Mouse (Mus musculus): Measurements from ENCODE around the gene Recql5. TPM values are rescaled to one million over a fixed set of nuclear protein-coding genes. Genes with fewer than 3 reads are reported as not detected.

Gene Recql5
- polyA plus RNA-seq (2012; rRNA removed) = 28.2 and 38.0 TPM in 2 replicates

DNA sequence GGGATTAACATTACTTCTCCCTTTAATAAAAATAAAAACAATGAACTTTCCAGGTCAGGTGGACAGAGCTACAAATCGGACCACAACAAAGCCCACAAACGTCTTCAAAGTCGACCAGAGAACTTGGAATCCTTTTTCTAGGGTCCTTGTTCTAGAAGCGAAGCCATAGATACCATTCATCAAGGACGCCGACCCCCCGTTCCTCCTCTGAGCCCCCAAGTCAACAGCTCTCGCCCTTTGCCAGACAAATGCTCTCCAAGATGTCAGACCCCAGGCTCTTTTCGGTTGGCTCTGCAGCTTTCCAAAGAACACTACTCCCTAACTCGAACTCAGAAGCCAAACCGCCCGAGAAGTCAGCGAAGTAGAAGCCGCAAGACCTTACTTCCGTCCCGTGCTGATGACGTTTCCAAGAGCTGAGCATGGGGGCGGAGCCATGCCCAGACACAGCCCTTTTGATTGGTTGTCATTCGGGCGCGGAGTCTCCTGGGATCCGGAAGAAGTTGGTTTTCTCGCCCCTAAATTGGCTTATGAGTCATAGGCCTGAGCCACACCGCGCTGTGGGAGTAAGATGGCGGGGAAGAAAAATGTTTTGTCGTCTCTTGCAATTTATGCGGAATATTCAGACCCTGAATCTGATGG is at the start of gene Recql5, which contains the start of gene Sap30bp:
Gene Recql5, minus strand, starts transcription at position 370 of the 639 bp plus-strand sequence.
Gene Sap30bp, plus strand, starts transcription at position 175 of the 639 bp plus-strand sequence.
- TF ChIP-seq POLR2A (IDR thresholded peaks at IDR 0.05; ENCODE audit: borderline replicate concordance, extremely low read depth, insufficient read depth, insufficient read length, poor library complexity, severe bottlenecking) (peak; percentile 66; the same call in 1 of the 2 replicates), CTCF (IDR thresholded peaks at IDR 0.05; ENCODE audit: borderline replicate concordance, extremely low read depth, insufficient read depth, insufficient read length) (no peak)

GRCm38 (mm10) chr11:115982472-115982871 is 49.2 kb upstream of the Recql5 start:
- DNase-seq (ENCODE audit: low read depth) = no peak
- TF ChIP-seq POLR2A (IDR thresholded peaks at IDR 0.05; ENCODE audit: borderline replicate concordance, extremely low read depth, insufficient read depth, insufficient read length, poor library complexity, severe bottlenecking) (no peak), CTCF (IDR thresholded peaks at IDR 0.05; ENCODE audit: borderline replicate concordance, extremely low read depth, insufficient read depth, insufficient read length) (no peak)

More for the DNA sequence above, at the start of gene Recql5, which contains the start of gene Sap30bp:
- peak; percentile 100 for DNase-seq (ENCODE audit: low read depth)

GRCm38 (mm10) chr11:115975544-115975943 is 42.3 kb upstream of the Recql5 start:
- TF ChIP-seq POLR2A (IDR thresholded peaks at IDR 0.05; ENCODE audit: borderline replicate concordance, extremely low read depth, insufficient read depth, insufficient read length, poor library complexity, severe bottlenecking) = no peak
- no peak for TF ChIP-seq CTCF (IDR thresholded peaks at IDR 0.05; ENCODE audit: borderline replicate concordance, extremely low read depth, insufficient read depth, insufficient read length)
- no peak for DNase-seq (ENCODE audit: low read depth)

DNA sequence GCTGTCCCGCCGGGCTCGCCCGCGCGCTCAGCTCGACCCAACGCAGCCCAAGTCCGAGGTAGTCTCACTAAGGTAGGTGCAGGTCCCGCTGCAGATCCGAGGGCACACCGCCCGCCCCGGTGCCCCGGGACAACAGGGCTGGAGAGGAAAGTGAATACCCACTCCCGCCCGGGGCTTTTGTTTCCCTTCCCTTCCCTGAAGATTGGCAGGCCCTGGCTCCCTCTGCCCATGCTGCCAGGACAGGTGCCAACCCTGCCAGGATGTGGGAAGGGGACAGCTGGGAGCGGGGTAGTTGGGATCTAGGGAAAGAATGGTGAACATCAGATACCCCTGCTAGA is 41.8 kb upstream of the Recql5 start:
- DNase-seq (ENCODE audit: low read depth) = peak; percentile 35

GRCm38 (mm10) chr11:115974309-115975082 is 41.2 kb upstream of the Recql5 start, which contains the start of gene Itgb4:
TSS of gene Itgb4 (plus strand) at chr11:115974709.
- TF ChIP-seq POLR2A (IDR thresholded peaks at IDR 0.05; ENCODE audit: borderline replicate concordance, extremely low read depth, insufficient read depth, insufficient read length, poor library complexity, severe bottlenecking) (no peak), CTCF (IDR thresholded peaks at IDR 0.05; ENCODE audit: borderline replicate concordance, extremely low read depth, insufficient read depth, insufficient read length) (0 out of 2 replicates have a peak, but pooled peaks have one; percentile 4)
- peak; percentile 17 for DNase-seq (ENCODE audit: low read depth)

More for the DNA sequence above, 41.8 kb upstream of the Recql5 start:
- TF ChIP-seq POLR2A (IDR thresholded peaks at IDR 0.05; ENCODE audit: borderline replicate concordance, extremely low read depth, insufficient read depth, insufficient read length, poor library complexity, severe bottlenecking) = no peak
- no peak for TF ChIP-seq CTCF (IDR thresholded peaks at IDR 0.05; ENCODE audit: borderline replicate concordance, extremely low read depth, insufficient read depth, insufficient read length)

DNA sequence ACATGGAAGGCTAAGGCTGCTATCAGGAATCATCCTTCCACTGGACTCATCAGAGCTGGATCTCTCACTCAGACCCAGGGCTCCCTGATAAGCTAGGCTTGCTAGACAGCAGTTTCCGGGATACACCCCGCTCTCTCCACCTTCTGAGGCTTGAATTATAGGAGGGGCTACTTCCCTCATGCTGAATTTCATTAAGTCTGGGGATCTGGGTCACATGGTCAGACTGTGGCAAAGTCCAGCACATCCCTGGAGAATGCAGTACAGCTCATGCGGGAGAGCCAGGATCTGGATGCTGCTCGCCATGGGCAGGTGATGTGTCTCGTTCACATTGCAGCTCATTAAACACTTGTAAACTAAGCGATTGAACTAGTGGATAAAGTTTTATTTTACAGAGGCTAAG is 37.7 kb upstream of the Recql5 start:
- TF ChIP-seq POLR2A (IDR thresholded peaks at IDR 0.05; ENCODE audit: borderline replicate concordance, extremely low read depth, insufficient read depth, insufficient read length, poor library complexity, severe bottlenecking) = no peak
- TF ChIP-seq CTCF (IDR thresholded peaks at IDR 0.05; ENCODE audit: borderline replicate concordance, extremely low read depth, insufficient read depth, insufficient read length) = no peak
- no peak for DNase-seq (ENCODE audit: low read depth)

DNA sequence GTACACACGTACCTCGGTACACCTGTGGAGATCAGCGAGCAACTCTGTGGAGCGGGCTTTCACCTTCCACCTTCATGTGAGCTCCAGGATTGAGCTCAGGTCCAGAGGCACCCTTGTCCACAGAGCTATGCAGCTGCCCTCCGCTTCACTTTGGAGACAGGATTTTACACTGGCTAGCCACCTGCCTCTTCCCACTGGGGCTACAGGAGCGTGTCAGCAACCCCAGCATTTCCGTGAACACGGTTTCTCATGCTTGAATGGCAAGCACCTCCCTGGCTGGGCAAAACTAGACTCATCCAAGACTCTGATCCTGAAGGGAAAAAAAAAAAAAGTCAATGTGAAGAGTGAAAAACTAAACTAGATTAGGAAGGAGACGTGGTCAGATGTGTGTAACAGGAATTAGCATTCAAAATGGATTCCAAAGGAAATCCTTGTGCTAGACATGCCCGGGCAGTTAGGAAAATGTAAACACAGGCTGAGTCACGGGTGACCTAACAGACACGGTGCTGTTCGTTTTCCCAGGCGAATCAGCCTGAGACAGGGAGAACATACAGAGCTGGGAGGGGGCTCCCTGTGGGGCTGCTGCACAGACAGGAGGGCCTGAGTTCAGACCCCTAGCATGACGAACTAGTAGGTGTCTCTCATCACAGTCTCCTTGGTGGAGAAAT is 36.9 kb upstream of the Recql5 start:
- no peak for TF ChIP-seq POLR2A (IDR thresholded peaks at IDR 0.05; ENCODE audit: borderline replicate concordance, extremely low read depth, insufficient read depth, insufficient read length, poor library complexity, severe bottlenecking)
- TF ChIP-seq CTCF (IDR thresholded peaks at IDR 0.05; ENCODE audit: borderline replicate concordance, extremely low read depth, insufficient read depth, insufficient read length) = no peak
- DNase-seq (ENCODE audit: low read depth) = no peak

DNA sequence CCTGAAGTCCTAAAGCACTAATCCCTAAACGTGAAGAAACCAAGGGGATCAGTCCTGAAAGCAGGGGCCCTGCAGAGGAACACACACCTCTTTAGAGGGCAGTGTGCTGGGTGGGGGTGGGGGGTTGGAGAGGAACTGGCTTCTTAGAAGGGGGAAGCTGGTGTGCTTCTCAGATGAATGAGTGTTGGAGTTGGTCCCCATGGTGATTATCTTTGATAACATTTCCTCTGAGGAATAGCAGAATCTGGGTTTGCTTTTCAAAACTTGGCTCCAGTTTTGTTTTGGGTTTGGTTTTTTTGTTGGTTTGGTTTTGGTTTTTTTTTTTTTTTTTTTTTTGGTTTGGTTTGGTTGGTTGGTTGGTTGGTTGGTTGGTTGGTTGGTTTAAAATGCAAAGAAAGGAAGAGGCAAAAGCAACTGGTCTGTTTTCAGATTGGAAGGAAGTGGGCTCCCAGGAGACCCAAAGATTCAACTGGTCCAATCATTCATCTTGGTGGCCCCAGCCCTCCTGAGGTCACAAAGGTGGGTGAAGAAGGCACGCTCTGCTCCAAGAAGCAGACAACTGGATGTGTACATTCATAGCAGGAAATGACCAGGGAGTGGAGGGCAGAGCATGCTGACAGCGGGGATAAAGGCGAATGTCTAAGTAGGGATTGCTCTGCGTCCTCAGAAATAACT is 35.6 kb upstream of the Recql5 start:
- TF ChIP-seq POLR2A (IDR thresholded peaks at IDR 0.05; ENCODE audit: borderline replicate concordance, extremely low read depth, insufficient read depth, insufficient read length, poor library complexity, severe bottlenecking) (no peak), CTCF (IDR thresholded peaks at IDR 0.05; ENCODE audit: borderline replicate concordance, extremely low read depth, insufficient read depth, insufficient read length) (no peak)
- DNase-seq (ENCODE audit: low read depth) = no peak

- no peak for TF ChIP-seq POLR2A (IDR thresholded peaks at IDR 0.05; ENCODE audit: borderline replicate concordance, extremely low read depth, insufficient read depth, insufficient read length, poor library complexity, severe bottlenecking)
- no peak for TF ChIP-seq CTCF (IDR thresholded peaks at IDR 0.05; ENCODE audit: borderline replicate concordance, extremely low read depth, insufficient read depth, insufficient read length)
These were observed 31.8 kb upstream of the Recql5 start for GRCm38 (mm10) chr11:115964977-115965604.

DNA sequence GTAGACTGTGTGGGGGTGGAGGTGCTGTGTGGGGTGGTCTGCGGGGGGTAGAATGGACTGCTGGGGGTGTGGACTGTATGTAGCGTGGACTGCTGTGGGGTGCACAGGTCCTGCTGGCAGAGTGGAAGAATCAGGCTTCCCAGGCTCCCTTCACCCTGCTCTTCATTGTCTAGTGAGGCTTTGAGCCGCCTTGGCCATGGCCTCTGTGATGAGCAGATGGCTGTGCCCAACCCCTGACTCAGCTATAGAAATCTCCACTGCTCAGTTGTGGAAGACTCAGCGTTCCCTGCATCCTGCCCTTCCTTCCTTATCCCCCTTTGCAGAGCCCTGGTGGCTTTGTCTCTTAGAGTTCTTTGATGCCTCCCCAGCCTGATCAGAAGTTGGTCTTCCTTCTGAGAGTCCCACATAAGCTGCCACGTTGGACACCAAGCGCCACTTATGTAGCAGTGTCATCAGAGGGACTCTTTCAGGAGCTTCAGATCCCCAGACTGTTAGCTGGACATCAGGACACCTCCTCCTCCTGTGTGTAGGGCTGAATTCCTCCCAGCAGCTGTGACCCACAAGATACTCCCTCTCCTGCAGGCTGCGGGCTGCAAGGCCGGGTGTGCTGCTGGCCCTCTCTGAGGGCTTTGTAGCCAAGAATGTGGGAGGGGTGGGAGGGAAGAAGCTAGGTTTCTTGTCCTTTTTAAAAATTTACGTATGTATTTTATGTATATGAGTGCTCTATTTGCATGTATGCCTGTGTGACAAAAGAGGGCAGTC is 29.6 kb upstream of the Recql5 start:
- TF ChIP-seq CTCF (IDR thresholded peaks at IDR 0.05; ENCODE audit: borderline replicate concordance, extremely low read depth, insufficient read depth, insufficient read length) (no peak), POLR2A (IDR thresholded peaks at IDR 0.05; ENCODE audit: borderline replicate concordance, extremely low read depth, insufficient read depth, insufficient read length, poor library complexity, severe bottlenecking) (no peak)
- no peak for DNase-seq (ENCODE audit: low read depth)

More at GRCm38 (mm10) chr11:115964977-115965604, 31.8 kb upstream of the Recql5 start:
- DNase-seq (ENCODE audit: low read depth) = no peak

All from brain, embryonic 14.5 days (tissue).